Mouse (Mus musculus): ENCODE measurements at regions not wholly inside any gene's neighbourhood (a gene's known extent, or its start where the extent isn't known, plus 50 kb on each side); places are given as distances from the start of the nearest gene placed in this dataset.

DNA sequence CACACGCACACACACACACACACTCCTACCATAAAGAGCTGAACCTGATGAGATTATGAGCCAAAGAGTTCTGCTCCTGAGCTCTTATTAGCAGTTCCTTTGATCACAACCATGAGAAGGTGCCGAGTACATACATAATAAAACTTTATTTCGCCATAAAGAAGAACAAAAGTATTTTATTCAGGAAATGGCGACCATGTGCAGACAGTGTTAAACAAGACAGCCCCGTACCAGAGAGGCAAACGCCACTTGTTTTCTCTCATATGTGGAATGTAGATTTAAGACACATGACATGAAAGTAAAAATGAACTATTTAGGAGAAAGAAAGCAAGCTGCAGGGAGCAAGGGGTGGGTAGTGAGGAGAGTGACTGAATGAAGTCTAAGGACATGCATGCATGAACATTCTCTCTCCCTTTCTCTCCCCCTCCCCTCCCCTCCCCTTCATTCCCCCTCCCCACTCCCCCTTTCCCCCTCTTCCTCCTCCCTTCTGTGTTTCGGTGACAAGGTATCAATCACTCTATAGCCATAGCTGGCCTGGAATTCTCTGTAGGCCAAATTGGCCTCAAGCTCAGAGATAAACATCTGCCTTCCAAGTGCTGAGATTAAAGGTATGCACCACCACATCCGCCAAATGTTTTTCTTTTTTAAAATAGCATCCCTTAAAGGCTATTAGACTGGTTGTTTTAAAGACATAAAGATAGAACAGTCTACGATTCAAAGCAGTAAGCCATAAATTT is 266.0 kb upstream of the Map3k7 start:
- Histone ChIP-seq H3K9ac (ENCODE audit: low read depth, low read length) (no peak overlapping the region), H3K79me2 (ENCODE audit: control insufficient read depth, insufficient read depth, low read length) (no peaks in the 10 kb centered on the region), H3K4me1 (ENCODE audit: control insufficient read depth, insufficient read depth, low read length) (no peaks in the 10 kb centered on the region), H3K27ac (replicated peaks; ENCODE audit: insufficient read depth, low read depth, low read length) (no peak overlapping the region), H3K4me3 (ENCODE audit: insufficient read depth, low read depth, low read length) (no peak overlapping the region), H3K27me3 (ENCODE audit: control insufficient read depth, insufficient read depth, low read length) (no peaks in the 10 kb centered on the region), H3K36me3 (ENCODE audit: control insufficient read depth, insufficient read depth, low read length) (no peaks in the 10 kb centered on the region)
- TF ChIP-seq POLR2A (IDR thresholded peaks at IDR 0.05; ENCODE audit: extremely low read depth, insufficient read depth, low read length) (no peak), CTCF (IDR thresholded peaks at IDR 0.05; ENCODE audit: low read depth, low read length) (no peak)
- no peak for DNase-seq (ENCODE audit: extremely low read depth, low read depth, low spot score)
- 79% methylated on average over 9 of the region's 9 CpGs for whole genome bisulfite sequencing

DNA sequence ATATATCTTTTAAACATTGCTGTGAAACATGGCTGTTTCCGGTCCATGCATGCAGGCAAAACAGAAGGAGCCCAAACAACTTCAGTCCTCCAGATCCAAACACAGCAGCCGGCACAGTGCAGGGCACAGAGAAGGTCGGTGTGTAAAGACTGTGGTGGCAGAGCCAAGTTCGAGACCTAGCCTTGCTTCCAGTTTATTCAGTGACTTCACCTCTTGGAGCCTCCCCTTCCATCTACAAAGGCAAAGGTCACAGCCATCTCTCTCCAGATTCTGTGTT is 265.5 kb upstream of the Map3k7 start:
- WGBS, result 77% methylated on average over 4 of the region's 4 CpGs
- no peaks in the 10 kb centered on the region for H3K36me3 ChIP-seq (ENCODE audit: control insufficient read depth, insufficient read depth, low read length)
- H3K79me2 ChIP-seq (ENCODE audit: control insufficient read depth, insufficient read depth, low read length), result no peaks in the 10 kb centered on the region
- H3K4me3 ChIP-seq (ENCODE audit: insufficient read depth, low read depth, low read length), result no peak overlapping the region
- H3K27ac ChIP-seq (replicated peaks; ENCODE audit: insufficient read depth, low read depth, low read length), result no peak overlapping the region
- no peak overlapping the region for H3K9ac ChIP-seq (ENCODE audit: low read depth, low read length)
- no peaks in the 10 kb centered on the region for H3K4me1 ChIP-seq (ENCODE audit: control insufficient read depth, insufficient read depth, low read length)
- no peak for DNase-seq (ENCODE audit: extremely low read depth, low read depth, low spot score)
- TF ChIP-seq CTCF (IDR thresholded peaks at IDR 0.05; ENCODE audit: low read depth, low read length) (no peak), POLR2A (IDR thresholded peaks at IDR 0.05; ENCODE audit: extremely low read depth, insufficient read depth, low read length) (no peak)
- no peaks in the 10 kb centered on the region for H3K27me3 ChIP-seq (ENCODE audit: control insufficient read depth, insufficient read depth, low read length)

DNA sequence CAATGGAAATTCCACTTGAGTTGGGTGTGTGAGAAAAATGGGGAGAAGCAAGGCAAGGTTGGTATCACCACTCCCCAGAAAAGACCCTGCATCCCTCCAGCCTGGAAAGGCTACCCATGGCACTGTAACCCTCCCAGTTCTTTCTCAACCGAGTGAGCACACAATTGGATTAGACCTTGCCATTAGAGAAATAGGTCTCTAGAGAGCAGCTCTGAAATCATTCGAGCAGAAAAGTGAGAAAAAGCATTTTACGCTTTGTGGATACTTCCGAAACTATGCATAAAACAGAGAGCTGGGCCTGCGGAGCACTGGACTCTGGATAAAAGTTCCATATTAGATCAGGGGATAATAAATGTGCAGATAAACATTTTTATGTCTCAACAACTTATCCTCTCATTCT is 264.6 kb upstream of the Map3k7 start:
- no peaks in the 10 kb centered on the region for H3K79me2 ChIP-seq (ENCODE audit: control insufficient read depth, insufficient read depth, low read length)
- no peak for TF ChIP-seq CTCF (IDR thresholded peaks at IDR 0.05; ENCODE audit: low read depth, low read length)
- no peak for TF ChIP-seq POLR2A (IDR thresholded peaks at IDR 0.05; ENCODE audit: extremely low read depth, insufficient read depth, low read length)
- no peak for DNase-seq (ENCODE audit: extremely low read depth, low read depth, low spot score)
- H3K4me1 ChIP-seq (ENCODE audit: control insufficient read depth, insufficient read depth, low read length), result no peaks in the 10 kb centered on the region
- no peaks in the 10 kb centered on the region for H3K27me3 ChIP-seq (ENCODE audit: control insufficient read depth, insufficient read depth, low read length)
- no peak overlapping the region for H3K27ac ChIP-seq (replicated peaks; ENCODE audit: insufficient read depth, low read depth, low read length)
- no peaks in the 10 kb centered on the region for H3K36me3 ChIP-seq (ENCODE audit: control insufficient read depth, insufficient read depth, low read length)
- no peak overlapping the region for H3K4me3 ChIP-seq (ENCODE audit: insufficient read depth, low read depth, low read length)
- H3K9ac ChIP-seq (ENCODE audit: low read depth, low read length), result no peak overlapping the region
- 85% methylated on average over 5 of the region's 5 CpGs for WGBS

DNA sequence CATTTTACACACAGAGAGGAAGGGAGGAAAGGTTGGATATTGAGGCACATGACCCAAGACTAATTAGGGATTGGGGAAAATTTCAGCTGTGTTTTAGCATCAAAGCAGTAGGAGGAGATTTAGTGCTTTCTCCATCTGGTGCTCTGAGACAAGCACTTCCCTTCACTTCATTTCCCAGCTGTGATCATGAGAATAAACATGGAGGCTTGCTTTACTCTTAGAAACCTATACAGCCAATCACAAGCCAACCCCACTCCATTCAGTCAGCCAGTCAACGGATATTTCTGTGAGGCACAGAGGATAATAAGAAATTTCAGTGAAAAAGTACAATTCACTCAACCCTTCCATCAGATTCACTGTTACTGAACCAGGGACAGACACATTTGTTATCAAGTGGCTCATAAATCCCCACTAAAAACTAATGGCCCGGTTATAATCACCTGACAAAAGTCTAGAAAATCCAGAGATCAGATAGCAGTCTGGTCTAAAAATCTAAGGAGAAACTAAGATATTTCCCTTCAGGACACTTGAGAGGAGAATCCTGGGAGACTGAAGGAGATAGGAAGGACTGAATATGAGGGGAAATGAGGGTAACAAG is 249.7 kb upstream of the Map3k7 start:
- no peaks in the 10 kb centered on the region for H3K4me1 ChIP-seq (ENCODE audit: control insufficient read depth, insufficient read depth, low read length)
- H3K9ac ChIP-seq (ENCODE audit: low read depth, low read length), result no peak overlapping the region
- H3K4me3 ChIP-seq (ENCODE audit: insufficient read depth, low read depth, low read length), result no peak overlapping the region
- DNase-seq (ENCODE audit: extremely low read depth, low read depth, low spot score), result no peak
- H3K27ac ChIP-seq (replicated peaks; ENCODE audit: insufficient read depth, low read depth, low read length), result no peak overlapping the region
- 79% methylated on average over 2 of the region's 2 CpGs for WGBS
- no peaks in the 10 kb centered on the region for H3K79me2 ChIP-seq (ENCODE audit: control insufficient read depth, insufficient read depth, low read length)
- TF ChIP-seq CTCF (IDR thresholded peaks at IDR 0.05; ENCODE audit: low read depth, low read length) (no peak), POLR2A (IDR thresholded peaks at IDR 0.05; ENCODE audit: extremely low read depth, insufficient read depth, low read length) (no peak)
- no peaks in the 10 kb centered on the region for H3K27me3 ChIP-seq (ENCODE audit: control insufficient read depth, insufficient read depth, low read length)
- H3K36me3 ChIP-seq (ENCODE audit: control insufficient read depth, insufficient read depth, low read length), result no peaks in the 10 kb centered on the region

DNA sequence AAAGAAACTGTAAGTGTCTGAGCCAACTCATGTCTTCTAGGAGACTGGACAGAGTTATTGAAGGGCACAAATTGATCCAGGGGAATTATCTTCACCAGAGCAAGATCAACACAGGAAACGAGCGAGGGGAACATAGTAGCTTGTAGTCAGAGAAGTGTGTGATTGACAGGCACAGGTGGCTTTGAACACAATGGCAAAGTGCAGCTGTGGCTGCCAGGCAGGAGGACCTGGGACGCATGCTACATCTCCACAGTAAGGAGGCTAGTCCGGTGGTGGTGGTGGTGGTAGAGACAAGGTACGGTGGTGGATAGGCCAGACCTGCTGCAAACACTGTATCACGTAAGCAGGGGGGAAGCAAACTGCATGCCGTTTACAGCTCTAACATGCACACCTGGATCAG is 240.4 kb upstream of the Map3k7 start:
- H3K27ac ChIP-seq (replicated peaks; ENCODE audit: insufficient read depth, low read depth, low read length), result no peak overlapping the region
- H3K9ac ChIP-seq (ENCODE audit: low read depth, low read length), result no peak overlapping the region
- WGBS, result 69% methylated on average over 7 of the region's 7 CpGs
- no peak overlapping the region for H3K4me3 ChIP-seq (ENCODE audit: insufficient read depth, low read depth, low read length)
- H3K27me3 ChIP-seq (ENCODE audit: control insufficient read depth, insufficient read depth, low read length), result no peaks in the 10 kb centered on the region
- no peaks in the 10 kb centered on the region for H3K36me3 ChIP-seq (ENCODE audit: control insufficient read depth, insufficient read depth, low read length)
- TF ChIP-seq POLR2A (IDR thresholded peaks at IDR 0.05; ENCODE audit: extremely low read depth, insufficient read depth, low read length), result no peak
- no peak for TF ChIP-seq CTCF (IDR thresholded peaks at IDR 0.05; ENCODE audit: low read depth, low read length)
- no peaks in the 10 kb centered on the region for H3K79me2 ChIP-seq (ENCODE audit: control insufficient read depth, insufficient read depth, low read length)
- DNase-seq (ENCODE audit: extremely low read depth, low read depth, low spot score), result no peak
- no peaks in the 10 kb centered on the region for H3K4me1 ChIP-seq (ENCODE audit: control insufficient read depth, insufficient read depth, low read length)

DNA sequence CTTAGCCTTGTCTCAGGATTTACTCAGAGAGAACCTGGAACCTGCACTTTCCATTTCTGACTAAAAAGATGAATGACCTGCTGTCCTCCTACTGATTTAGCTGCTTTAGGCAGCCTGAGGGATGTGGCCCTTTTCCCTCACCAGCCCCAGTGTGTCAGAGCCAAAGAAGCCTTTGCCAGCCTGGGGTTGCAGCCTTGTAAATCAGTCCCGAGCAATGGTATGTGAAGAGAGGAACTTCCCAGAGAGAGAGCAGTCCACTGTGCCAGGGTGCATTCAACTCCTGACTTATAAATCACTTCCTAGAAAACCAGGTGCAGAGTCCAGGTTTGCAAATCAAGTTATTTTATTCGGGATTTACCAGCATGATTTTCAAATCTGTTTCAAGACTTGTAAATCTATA is 239.5 kb upstream of the Map3k7 start:
- Histone ChIP-seq H3K9ac (ENCODE audit: low read depth, low read length) (no peak overlapping the region), H3K27ac (replicated peaks; ENCODE audit: insufficient read depth, low read depth, low read length) (no peak overlapping the region), H3K36me3 (ENCODE audit: control insufficient read depth, insufficient read depth, low read length) (no peaks in the 10 kb centered on the region), H3K4me1 (ENCODE audit: control insufficient read depth, insufficient read depth, low read length) (no peaks in the 10 kb centered on the region), H3K4me3 (ENCODE audit: insufficient read depth, low read depth, low read length) (no peak overlapping the region), H3K79me2 (ENCODE audit: control insufficient read depth, insufficient read depth, low read length) (no peaks in the 10 kb centered on the region), H3K27me3 (ENCODE audit: control insufficient read depth, insufficient read depth, low read length) (no peaks in the 10 kb centered on the region)
- TF ChIP-seq CTCF (IDR thresholded peaks at IDR 0.05; ENCODE audit: low read depth, low read length) (no peak), POLR2A (IDR thresholded peaks at IDR 0.05; ENCODE audit: extremely low read depth, insufficient read depth, low read length) (no peak)
- WGBS, result 60% methylated on average over 2 of the region's 2 CpGs
- no peak for DNase-seq (ENCODE audit: extremely low read depth, low read depth, low spot score)
